Mouse (Mus musculus) right cerebral cortex, postnatal 36 days (tissue): ENCODE data around the gene Rarres1.

Experiments used
- DNase-seq, 2 experiments: peaks; one replicate each; pipeline ENCODE4 v3.0.0; 2022; ENCODE audit warnings: low spot score in 2 of 2, mixed read lengths in 1 of 2

Rarres1 gene

DNA sequence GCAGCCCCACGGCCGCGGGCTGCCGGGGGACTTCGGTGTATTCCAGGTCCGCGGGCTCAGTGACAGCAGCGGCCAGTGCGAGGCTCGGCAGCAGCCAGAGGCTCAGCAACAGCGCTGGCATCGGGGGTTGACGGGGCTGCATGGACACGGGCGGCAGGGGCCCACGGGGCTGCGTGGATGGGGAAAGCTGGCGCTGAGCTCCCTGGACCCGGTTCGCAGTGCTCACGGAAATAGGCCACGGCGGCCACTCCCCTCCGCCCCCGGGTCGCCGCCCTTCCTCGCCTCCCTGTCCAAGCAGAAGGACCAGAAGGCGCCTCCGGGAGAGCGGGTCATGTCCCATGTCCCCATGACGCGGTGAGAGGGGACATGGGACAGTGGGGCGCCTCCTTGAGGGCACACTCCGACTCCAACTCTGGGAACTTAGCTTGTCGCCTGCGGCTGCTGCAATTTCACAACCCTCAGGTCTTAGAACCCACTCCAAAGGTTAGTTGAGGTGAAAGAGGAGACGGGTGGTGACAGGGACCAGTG lies at the start of gene Rarres1:
Rarres1 (minus strand) TSS at position 250 of the 528 bp plus-strand sequence.
- DNase-seq: no peak

DNA sequence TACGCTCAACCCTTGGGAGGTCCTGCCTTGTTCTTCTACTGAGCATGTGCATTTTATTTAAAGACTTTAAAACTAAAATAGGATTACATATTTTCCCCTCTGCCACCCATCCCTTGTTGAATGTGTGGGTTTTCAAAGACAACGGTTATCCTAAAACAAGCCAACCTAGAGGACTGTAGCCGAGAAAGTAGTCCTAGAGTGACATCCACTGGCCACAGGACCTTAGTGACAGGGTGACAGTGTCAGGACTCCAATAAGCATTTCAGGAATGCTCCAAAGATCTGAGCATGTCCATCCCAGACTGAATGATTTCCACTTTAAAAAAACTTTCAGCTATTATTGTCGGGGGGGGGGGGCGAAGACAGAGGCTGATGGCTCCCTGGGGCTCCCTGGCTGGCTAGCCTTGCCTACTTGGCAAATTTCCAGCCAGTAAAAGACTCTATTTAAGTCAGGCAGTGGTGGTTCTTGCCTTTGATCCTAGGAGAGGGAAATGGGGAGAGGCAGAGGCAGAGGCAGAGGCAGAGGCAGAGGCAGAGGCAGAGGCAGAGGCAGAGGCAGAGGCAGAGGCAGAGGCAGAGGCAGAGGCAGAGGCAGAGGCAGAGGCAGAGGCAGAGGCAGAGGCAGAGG lies 49.5 kb upstream of the Rarres1 start:
- no peak for DNase-seq

- no peak for DNase-seq
Measured at GRCm38 (mm10) chr3:67557718-67558354, 42.5 kb upstream of the Rarres1 start.

DNA sequence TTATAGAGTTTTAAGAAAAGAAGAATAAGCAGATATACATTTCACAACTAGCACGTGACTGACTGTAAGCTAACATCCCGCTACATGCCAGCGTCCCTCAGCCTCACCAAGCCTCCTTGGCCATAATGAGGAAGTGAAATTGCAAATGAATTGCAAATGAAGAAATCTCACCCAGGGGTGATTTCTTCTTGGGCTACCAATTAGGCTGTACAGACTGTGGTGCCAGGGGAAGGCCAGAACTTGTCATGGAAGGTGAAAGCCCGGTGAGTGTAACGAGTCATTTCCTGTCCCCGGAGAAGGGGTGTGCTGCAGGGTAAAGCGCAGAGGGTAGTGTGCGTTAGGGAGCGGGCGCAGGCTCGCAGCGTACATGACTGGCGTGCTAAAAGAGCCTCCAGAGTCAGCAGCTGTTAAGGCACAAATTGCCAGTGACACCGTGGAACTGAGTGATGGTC lies 41.9 kb upstream of the Rarres1 start:
- no peak for DNase-seq

DNA sequence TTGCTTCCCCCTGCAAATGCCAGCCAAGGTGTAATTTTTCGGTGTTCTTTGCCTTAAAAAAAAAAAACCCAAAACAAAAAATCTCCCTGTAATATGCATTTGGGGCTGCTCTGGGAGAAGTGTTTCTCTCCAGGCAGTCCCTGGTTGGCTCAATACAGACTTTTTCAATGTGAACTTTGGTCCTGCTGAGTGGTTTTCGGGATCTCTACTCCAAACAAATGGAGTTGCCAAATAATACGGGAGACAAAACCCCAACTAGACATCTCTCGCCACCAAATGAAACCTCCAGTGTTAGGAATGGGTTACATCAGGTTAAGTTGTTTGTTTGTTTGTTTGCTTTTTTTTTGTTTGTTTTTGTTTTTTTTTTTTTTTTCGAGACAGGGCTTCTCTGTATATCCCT lies 39.9 kb upstream of the Rarres1 start:
- DNase-seq: no peak

GRCm38 (mm10) chr3:67553927-67554448 lies 38.7 kb upstream of the Rarres1 start:
- DNase-seq: no peak

GRCm38 (mm10) chr3:67553281-67553680 lies 38.0 kb upstream of the Rarres1 start:
- DNase-seq: no peak

DNA sequence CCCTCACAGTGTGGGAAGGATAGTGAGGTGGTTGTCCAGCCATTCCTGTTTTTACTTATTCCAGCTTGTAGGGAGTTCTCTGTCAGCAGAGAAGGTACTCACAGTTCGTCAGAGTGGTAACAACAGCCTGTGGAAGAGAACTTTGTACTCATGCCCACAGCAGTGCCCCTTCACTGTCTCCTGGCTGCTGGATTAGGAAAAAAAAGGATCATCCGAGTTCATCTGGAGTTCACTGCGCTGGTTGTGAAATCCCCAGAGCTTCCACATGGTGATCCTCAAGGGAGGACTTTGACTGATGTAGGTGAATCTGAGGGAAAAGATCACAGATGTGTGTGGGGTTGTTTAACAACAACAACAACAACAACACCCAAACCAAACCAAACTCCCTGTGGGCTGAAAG lies 35.9 kb upstream of the Rarres1 start:
- no peak for DNase-seq

DNA sequence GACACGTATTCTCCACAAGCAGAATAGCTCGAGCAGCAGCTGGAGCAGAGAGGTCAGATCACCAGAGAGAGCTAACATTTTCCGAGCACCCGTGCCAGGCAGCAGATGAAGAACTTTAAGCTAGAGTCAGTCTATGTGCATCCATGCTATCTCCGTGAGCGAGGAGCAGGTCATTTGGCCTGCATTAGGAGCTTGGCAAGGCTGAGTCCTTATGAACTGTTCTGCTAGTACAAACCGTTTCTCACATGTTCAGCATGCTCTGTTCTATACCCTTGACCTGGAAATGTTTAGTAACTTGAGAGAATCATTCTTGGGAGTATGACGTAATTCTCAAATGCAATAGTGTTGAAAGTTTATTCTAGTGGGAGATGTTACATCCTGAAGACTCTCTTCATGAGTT lies 28.3 kb upstream of the Rarres1 start:
- no peak for DNase-seq

DNA sequence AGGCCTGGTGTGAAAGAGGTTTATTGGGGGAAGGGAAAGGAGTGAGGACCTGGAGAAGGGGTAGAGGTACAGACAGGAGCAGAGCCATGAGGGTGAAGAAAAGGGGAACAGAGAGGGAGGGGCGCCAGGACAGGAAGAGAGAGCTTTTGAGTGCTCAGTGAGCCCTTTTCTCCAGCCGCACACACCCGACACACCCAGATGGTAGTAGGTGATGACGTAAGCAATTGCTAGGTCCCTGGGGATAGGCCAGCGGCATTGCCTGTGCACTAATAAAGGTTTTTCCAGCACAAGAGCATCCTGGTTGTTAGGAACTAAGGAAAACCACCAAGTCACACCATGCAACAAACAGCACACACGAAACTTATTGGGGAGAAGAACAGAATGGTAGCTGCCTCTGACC lies 9.4 kb upstream of the Rarres1 start:
- no peak for DNase-seq

DNA sequence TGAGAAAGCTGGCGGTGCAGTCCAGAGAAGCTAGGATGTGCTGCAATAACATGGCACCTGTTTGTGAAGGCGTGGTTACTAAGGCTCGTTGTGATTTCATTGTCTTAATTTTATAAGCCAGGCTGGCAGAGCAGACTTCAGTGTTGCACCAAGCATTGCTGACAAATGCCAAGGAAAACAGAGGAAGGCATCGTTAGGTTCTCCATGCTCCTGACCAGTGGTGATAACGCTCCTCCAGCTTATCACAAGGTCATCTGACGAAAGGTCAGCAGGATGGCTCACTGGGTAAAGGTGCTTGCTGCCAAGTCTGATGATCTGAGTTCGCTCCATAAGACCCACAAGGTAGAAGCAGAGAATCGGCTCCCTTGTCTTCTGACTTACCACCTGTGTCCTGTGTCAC lies 7.4 kb upstream of the Rarres1 start:
- DNase-seq: no peak

GRCm38 (mm10) chr3:67520568-67521143 lies 5.3 kb upstream of the Rarres1 start:
- DNase-seq: no peak

- DNase-seq: peak in 1 of 2 experiments; percentile 22
Measured at GRCm38 (mm10) chr3:67514801-67515273, 486 bp downstream of the Rarres1 start.

- DNase-seq: peak; percentile 69 to 76
Measured at GRCm38 (mm10) chr3:67512807-67513206, 2.5 kb downstream of the Rarres1 start.

DNA sequence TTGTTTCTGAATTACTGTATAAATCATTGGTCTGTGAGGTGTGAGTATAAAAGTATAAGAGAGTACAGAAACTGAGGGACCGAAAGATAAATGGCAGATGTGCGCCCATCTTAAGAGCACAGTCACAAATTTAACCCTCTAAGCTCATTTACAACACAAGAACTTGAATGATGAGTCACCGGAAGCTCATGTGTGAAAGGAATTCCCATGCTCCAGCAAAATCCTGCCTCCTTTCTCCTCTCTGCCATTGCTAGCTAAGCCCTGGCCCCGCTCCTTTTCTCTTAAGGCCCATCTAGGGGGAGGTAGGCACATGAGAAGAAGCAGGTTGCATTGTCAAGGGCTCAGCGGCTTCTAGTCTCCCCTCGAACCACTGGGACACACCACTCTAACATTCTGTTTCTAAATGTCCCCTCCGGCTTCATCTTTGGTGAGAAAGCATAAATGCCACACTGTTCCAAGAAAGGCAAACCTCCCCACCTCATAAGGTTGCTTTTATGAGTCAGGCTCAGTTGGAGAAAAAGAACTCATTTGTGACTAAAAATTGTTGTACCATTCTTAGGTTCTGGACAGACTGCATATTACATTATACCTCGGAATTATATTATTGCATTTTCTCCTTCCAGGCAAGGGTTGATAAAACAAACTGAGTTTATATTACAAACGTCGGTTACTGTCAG lies 7.0 kb downstream of the Rarres1 start:
- no peak for DNase-seq

DNA sequence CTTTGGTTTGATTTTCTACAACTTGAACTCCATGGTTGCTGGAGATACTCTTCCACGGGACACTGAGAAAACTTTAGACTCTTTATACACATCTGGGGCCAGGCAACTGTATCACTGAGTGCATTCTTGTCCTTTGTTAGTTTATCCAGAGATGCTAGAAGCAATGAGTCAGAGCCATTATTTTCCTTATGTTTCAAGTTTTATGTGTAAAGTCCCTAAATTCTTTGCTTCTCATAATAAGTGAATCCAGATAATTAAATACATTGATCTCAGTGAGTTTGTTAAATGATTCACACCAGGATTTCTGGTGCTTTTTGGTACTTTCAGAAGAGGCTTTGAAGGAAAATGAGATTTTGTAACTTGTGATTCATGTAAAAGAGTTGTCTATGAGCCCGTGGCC lies 10.0 kb downstream of the Rarres1 start:
- DNase-seq: no peak

DNA sequence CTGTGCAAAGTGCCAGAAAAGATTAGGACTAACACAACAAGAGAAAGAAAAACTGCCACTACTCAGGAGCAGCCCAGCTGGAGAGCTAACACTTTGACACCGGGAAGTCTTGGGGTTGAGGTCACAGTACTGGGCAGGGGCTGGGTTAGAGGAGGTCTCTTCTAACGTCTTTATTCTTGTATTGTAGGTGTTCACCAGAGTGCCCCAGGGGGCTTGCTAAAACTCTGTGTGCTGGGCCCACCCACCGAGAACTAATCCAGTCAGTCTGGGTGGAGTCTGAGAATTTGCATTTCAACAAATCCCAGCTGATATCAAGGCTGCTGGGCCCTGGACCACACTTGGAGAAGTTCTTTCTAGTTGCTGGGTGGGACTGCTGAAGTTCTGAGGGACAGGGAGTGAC lies 11.4 kb downstream of the Rarres1 start:
- DNase-seq: no peak

DNA sequence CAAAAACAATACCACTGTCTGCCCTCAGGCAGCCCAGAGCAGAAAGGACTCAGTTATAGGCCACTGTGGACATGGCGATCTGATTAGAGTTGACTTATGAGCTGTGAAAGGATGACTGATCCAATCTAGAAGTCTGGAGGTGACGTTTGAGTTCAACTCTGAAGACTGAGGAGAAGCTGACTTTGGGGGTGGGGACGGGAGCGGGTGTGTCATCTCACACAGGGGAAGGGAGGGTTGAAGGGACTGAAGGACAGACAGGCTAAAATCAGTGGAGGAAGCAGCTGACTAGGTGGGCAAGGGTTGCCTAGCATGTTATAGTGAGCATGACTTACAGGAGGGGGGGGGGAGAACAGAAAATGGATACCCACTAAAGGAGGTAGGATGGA lies 15.9 kb downstream of the Rarres1 start:
- no peak for DNase-seq

DNA sequence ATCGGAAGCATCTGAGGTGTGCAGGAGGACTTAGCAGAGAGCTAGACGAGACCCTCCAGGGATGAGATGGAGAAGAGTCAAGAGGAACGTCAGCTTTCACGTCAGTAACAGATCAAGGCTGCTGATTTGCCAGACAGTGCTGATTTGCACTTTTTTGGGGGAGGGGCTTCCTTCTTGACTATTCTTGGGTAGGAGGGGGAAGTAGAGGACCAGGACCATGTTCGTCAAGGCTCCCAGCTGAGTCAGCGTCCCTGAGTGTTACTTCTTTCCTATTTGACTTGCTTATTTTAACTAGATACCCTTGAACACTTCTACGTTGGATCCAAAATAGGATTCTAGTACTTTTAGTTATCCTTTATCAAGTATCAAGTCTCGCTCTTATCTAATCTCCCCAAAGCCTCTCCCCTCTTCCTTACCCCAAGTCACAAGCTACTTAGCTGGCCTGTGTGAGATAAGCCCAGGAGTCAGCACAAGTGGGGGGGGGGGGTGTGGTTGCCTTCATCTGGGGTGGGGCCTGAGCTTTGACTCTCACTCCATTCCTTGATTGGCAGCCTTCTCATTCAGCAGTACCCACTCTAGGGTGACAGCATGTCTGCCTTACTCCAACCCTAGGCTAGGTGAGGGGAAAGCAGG lies 16.4 kb downstream of the Rarres1 start:
- DNase-seq: no peak

GRCm38 (mm10) chr3:67497998-67498397 lies 17.3 kb downstream of the Rarres1 start:
- no peak for DNase-seq

- DNase-seq: no peak
Measured at GRCm38 (mm10) chr3:67496310-67496709, 19.0 kb downstream of the Rarres1 start.

DNA sequence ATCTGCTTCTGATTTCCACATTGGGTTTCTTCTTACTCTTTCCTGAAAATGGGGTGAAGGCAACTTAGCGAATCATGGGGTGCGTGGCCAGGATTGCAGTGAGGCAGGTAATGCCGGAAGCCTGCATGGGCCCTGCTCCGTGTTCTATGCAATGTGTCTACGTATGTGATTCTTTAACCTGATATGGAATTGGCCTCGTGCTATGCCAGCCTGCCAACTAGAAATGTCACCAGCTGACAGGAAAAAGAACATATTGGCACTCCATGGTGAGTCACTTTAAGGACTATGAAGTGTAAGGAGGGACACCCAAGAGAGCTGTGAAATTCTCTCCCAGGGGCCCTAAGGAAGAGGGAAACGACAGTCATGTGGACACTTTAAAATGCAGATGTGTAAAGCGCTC lies 22.2 kb downstream of the Rarres1 start:
- DNase-seq: no peak
